Mouse (Mus musculus): Measurements from ENCODE around the gene Sh3bgrl. TPM values are rescaled to one million over a fixed set of nuclear protein-coding genes. Genes with fewer than 3 reads are reported as not detected.

Sh3bgrl gene
- total and polyA plus RNA-seq, 3 experiments = 3.1 to 158 (median 99.8) TPM

GRCm38 (mm10) chrX:109131834-109132233 lies 36.7 kb downstream of the Sh3bgrl start:
- DNase-seq = no peak

GRCm38 (mm10) chrX:109132463-109132862 lies 37.3 kb downstream of the Sh3bgrl start:
- no peak for DNase-seq

DNA sequence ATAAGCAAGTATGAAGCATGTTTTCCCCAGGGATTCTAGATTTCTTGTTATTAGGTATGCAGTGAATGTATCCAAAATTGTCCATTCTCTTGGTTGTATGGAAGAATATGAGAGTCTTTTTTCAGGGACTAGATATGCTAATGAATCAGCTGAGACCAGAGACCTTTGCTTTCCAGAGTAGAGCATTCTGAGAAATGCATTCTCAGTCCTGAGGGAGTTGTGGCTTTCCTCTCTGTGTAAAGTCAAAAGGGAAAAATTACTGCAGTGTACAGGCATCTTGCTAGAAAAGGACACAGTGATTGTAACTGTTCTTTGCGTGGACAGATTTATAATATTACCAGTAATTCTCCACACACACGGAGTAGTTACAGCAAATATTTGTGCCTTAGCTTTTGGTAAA lies 38.3 kb downstream of the Sh3bgrl start:
- no peak for DNase-seq

DNA sequence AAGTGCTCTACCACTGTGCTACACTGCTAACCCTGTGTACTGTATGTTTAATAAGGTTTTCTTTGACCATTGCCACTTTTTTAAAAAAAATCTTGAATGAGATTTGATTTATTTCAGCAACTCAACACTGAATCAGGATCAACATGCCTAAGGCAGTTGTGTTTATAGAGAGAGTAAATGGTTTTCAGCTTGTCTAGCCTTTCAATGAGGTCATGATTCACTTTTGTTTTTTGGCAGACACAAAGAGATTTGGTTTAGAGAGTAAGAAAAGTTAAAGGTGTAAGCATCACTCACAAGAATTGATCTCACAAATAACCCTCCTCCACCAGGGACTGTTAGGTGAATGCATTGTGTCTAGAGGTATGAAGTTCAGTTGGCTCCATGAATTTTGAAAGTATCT lies 41.1 kb downstream of the Sh3bgrl start:
- no peak for DNase-seq

DNA sequence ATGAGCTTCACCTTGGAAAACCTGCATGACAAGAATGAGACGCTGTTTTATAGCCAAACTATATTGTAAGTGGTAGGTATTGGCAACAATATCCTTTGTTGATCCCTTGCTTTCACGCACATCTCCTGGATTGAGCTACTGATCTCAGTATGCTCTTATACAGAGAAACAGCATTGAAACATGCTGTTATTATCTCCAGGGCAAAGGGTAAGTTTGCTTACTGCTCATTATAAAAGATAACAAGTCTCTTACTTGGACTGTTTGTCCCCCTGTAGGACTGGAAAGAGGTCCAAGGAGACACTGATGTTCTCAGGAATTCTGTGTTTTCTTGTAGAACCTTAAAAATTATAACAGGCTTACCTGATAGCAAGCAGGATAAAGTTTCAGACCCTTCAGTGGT lies 41.7 kb downstream of the Sh3bgrl start:
- no peak for DNase-seq

- DNase-seq = no peak
These were observed 42.1 kb downstream of the Sh3bgrl start for GRCm38 (mm10) chrX:109137295-109137694.

- no peak for DNase-seq
These were observed 46.2 kb downstream of the Sh3bgrl start for GRCm38 (mm10) chrX:109141337-109141870.

- DNase-seq = no peak
These were observed 47.1 kb downstream of the Sh3bgrl start for GRCm38 (mm10) chrX:109142281-109142680.

- DNase-seq = no peak
These were observed 50.6 kb downstream of the Sh3bgrl start for GRCm38 (mm10) chrX:109145779-109146178.

DNA sequence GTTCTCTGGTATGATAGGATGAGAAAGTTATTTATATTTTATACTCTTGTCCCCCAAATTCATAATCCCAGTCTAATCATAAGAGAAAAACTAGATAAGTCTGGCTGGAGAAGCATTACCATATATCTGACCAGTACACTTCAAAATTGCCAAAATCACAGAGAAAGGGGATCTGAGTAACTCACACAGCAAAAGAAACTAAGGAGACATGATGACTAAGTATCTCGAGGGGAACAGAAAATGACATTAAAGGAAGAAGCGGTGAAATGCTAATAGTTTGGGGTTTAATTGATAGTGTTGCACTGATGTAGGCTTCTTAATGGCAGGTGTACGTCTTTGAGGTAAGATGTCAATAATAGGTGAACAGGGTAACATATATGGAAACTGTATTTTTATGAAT lies 51.9 kb downstream of the Sh3bgrl start:
- no peak for DNase-seq

DNA sequence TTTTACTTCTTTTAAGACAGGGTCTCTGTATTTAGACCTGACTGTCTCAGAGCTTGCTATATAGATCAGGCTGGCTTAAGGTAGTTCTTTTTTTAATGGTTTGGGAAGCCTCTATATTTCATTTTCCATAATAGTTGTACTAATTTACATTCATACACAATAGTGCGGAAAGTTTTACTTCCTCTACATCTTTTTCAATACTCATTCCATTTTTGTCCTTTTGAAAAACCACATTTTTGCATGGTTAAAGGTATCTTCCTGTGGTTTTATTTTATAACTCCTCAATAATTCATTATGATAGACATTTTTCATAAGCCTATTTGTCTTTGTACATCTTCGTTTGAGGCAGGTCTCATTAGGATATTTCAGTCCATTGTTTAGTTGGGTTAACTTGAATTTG lies 56.1 kb downstream of the Sh3bgrl start:
- DNase-seq = no peak

DNA sequence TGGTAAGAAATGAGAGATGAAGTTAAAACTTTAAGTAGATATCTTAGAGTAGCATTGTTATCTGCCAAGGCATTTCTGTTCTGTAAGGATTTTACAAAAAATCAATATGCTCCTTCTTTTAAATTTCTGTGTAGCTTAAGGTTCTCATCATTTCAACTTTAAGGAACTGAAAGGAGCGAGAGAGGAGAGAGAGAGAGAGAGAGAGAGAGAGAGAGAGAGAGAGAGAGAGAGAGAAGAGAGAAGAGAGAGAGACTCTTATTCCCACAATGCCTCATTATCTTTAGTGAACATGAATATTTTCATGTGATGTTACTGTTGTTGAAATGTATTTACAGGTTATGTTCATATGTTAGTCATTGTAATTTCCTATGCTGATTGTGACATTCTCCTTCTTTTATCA lies 65.2 kb downstream of the Sh3bgrl start:
- no peak for DNase-seq

- DNase-seq = no peak
These were observed 65.7 kb downstream of the Sh3bgrl start for GRCm38 (mm10) chrX:109160901-109161300.

DNA sequence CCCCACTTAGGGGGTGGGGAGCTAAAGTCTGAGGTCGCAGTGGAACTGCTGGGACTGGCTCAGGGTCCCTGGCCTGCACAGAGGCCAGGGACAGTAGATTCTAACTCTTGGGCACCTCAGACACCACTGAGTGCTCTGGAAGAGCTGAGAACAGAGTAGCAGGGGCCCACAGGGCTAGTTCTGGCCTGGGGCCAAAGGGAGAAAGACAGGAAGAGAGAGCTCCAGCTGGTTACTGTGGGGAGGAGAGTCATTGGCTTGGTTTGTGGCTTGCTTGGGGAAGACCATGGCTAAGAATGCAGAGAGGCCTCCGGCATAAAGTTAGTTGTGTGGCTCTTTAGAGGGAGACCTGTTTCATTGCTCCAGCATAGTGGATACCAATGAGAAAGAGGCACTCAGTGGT lies 79.9 kb downstream of the Sh3bgrl start:
- DNase-seq = no peak

DNA sequence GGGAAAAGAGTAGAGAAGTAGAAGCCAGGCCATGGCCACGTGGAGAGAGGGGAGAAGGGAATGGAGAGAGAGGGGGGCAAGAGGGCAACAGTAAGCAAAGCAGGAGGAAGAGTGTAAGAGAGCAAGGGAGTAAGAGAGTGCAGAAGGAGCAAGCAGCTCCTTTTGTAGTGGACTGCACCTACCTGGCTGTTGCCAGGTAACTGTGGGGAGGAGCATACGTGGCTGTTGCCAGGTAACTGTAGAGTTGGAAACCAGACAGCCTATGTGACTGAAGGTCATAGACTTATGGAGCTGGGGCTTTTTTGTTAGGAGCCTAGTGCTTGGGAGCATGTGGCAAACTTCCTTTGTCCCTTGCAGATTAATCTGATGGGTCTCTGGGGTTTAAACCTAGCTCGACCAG lies 80.3 kb downstream of the Sh3bgrl start:
- no peak for DNase-seq

- DNase-seq = no peak
These were observed 89.7 kb downstream of the Sh3bgrl start for GRCm38 (mm10) chrX:109184706-109185478.

DNA sequence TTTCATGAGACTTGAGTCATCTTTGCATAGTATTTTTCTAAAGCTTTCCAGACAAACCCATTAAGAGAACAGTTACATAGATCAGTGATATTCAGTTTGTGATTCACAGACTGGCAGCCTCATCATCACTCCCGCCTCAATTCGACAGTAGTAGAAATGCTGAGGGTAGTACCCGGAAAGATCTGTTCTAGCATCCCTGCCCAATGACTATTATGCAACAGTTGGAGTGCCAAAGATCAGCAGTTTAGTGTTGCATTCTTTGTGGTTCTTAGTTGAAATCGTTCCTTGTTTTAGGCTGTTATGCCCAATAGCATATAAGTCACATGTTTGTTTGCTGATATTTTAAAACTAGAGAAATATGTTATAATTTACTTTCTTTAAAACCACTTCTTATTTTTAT lies 94.4 kb downstream of the Sh3bgrl start:
- DNase-seq = no peak

DNA sequence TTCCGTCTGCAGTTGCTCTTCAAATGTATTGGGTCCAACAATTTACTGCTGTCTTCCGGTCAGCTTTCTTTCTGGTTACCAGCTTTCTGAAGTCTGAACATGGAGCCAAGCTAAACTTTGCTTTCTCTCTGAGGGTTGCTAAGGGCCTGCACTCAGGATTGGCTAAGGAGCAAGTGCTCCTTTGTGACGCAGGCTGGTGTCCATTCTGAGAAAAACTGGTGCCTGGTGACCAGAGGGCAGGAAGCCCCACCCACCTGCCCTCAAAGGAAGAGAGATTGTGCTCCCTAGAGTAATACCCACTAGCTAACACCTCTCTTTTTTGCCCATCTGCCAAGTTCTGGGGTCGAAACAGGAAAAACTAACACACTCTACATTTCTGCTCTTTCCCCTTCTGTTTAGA lies 95.8 kb downstream of the Sh3bgrl start:
- DNase-seq = peak; percentile 19

DNA sequence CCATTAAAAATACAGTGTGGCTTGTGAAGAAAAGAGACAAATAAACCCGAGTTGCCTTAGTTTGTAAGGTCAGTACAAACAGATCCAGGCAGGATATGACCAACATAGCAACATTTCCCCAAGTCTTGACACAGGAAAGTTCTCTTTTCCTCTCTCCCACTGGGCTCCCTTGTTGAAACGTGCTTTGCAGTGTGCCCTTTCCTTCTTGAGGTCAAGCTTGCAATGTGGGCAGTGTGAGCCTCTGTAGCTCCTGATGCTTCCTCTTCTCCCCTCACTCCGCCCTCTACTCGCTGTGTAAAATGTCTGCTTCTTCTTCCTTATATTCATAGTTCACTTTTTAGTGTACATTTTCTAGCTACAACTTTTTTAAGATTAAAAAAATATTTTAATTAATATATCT lies 96.3 kb downstream of the Sh3bgrl start:
- DNase-seq = no peak

- DNase-seq = no peak
These were observed 101.3 kb downstream of the Sh3bgrl start, which contains the start of gene Gm6377 for GRCm38 (mm10) chrX:109196468-109196867. Gene Gm6377 (plus strand): TSS chrX:109196756.

DNA sequence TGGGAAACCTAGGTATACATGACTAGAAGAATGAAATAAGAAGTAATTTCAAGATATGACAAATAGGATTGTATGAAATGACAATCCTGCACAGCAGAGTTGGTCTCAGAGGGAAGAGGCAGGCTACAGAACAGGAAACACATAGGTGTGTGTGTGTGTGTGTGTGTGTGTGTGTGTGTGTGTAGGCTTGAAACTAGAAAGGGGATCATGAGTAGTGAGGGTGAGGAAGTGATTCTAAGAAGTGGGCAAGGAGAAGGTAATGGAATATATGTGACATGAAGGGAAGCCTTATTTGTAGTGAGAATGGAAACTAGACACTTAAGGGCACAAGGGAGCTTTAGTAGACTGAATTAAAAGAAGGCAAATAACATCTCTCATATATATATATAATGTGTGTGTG lies 112.7 kb downstream of the Sh3bgrl start:
- no peak for DNase-seq

GRCm38 (mm10) chrX:109228720-109229119 lies 133.6 kb downstream of the Sh3bgrl start:
- DNase-seq = no peak

GRCm38 (mm10) chrX:109235383-109236036 lies 140.3 kb downstream of the Sh3bgrl start:
- DNase-seq = no peak

DNA sequence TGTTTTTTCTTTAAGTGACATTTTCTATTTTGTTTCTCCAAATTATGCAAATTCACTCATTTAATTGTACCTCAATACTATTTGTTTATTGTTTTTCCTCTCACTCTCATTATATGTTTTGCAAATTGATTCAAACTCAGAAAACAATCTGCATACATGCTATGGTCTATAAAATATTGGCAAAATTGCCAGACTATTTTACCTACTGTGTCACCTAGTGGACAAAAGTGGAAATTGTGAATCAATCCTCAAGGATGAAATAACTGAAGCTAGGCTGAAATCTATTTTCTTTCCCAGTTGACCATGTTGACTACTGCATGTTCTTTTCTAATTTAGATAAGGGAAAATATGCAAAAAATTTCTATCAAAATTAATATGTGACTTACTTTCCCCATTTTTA lies 143.0 kb downstream of the Sh3bgrl start:
- DNase-seq = no peak

All from adrenal gland, adult 2 months (tissue).